Mouse (Mus musculus) ES-E14 (cell line): ENCODE data around the gene Cyb561. TPM values are rescaled to one million over a fixed set of nuclear protein-coding genes. Genes with fewer than 3 reads are reported as not detected.

Source experiments
- DNase-seq: peaks from one replicate; pipeline ENCODE4 v3.0.0-alpha.2; 2013; ENCODE audit warnings: low read depth, low spot score
- H3K27ac ChIP-seq: 2 replicates; pipeline ENCODE4 v1.5.1; 2012; ENCODE audit warnings: low read depth, mild to moderate bottlenecking, low read length, moderate library complexity, mixed read lengths; ENCODE audit not compliant: poor library complexity, insufficient read depth, severe bottlenecking
- H3K36me3 ChIP-seq: 2 replicates; pipeline ENCODE4 v1.6.1; 2012; ENCODE audit warnings: mild to moderate bottlenecking, low read length, moderate library complexity, mixed read lengths; ENCODE audit not compliant: control insufficient read depth, poor library complexity, insufficient read depth, severe bottlenecking
- H3K4me1 ChIP-seq, 2 experiments: fragments of 150-350 bp in 1 of 2; sonication (generic) in 1 of 2; 2 replicates each; pipeline ENCODE4 v1.6.1; 2012; ENCODE audit warnings: low read length in 2 of 2, mild to moderate bottlenecking in 1 of 2, mixed read lengths in 1 of 2; ENCODE audit not compliant: control insufficient read depth in 2 of 2, insufficient read depth in 2 of 2, poor library complexity in 1 of 2
- H3K4me3 ChIP-seq, 2 experiments: fragments of 150-350 bp in 1 of 2; sonication (generic) in 1 of 2; 2 replicates each; pipeline ENCODE4 v1.5.1; 2012; ENCODE audit warnings: low read length in 2 of 2, low read depth in 1 of 2, mild to moderate bottlenecking in 1 of 2, mixed read lengths in 1 of 2; ENCODE audit not compliant: insufficient read depth in 1 of 2, poor library complexity in 1 of 2, severe bottlenecking in 1 of 2
- H3K9ac ChIP-seq: 2 replicates; pipeline ENCODE4 v1.6.1; 2012; ENCODE audit warnings: low read depth, mild to moderate bottlenecking, low read length, mixed read lengths; ENCODE audit not compliant: poor library complexity, insufficient read depth, severe bottlenecking
- H3K9me3 ChIP-seq: fragments of 150-350 bp; sonication (generic); 2 replicates; pipeline ENCODE4 v1.6.1; 2012; ENCODE audit warnings: low read depth, mild to moderate bottlenecking, low read length; ENCODE audit not compliant: control insufficient read depth, insufficient read depth
- CHD2 ChIP-seq: IDR thresholded peaks from 2 replicates; pipeline ENCODE4 v1.6.1; 2014; ENCODE audit warnings: mild to moderate bottlenecking, low read depth, low read length, inconsistent platforms
- HCFC1 ChIP-seq: IDR thresholded peaks from 2 replicates; pipeline ENCODE4 v1.6.1; 2012; ENCODE audit warnings: low read length, inconsistent platforms, borderline replicate concordance; ENCODE audit not compliant: insufficient read depth
- MAFK ChIP-seq: IDR thresholded peaks from 2 replicates; pipeline ENCODE4 v1.6.1; 2014; ENCODE audit warnings: mild to moderate bottlenecking, low read depth, low read length, inconsistent platforms; ENCODE audit not compliant: insufficient read depth
- ZC3H11A ChIP-seq: IDR thresholded peaks from 2 replicates; pipeline ENCODE4 v1.6.1; 2012; ENCODE audit warnings: low read depth, mild to moderate bottlenecking, inconsistent platforms, low read length, borderline replicate concordance
- ZNF384 ChIP-seq: IDR thresholded peaks from 2 replicates; pipeline ENCODE4 v1.6.1; 2012; ENCODE audit warnings: low read depth, low read length, inconsistent platforms
- in situ Hi-C, 2 experiments: fragments of 600-800 bp; cut with MboI; formaldehyde crosslinking; loops; one replicate each; pipeline ENCODE4 v1.15.1; 2025; ENCODE audit warnings: low sequenced_read_pairs in 2 of 2, inconsistent platforms in 1 of 2; ENCODE audit not compliant: unreplicated experiment in 2 of 2
- total RNA-seq: library from RNA; depleted of rRNA; stranded (reverse); fragments of 300-350 nt; gene quantifications from 2 replicates; pipeline ENCODE4 v1.2.3, GENCODE M21; 2012; rRNA removed

Cyb561 gene
- 14.7 and 28.6 TPM in 2 replicates for total RNA-seq

DNA sequence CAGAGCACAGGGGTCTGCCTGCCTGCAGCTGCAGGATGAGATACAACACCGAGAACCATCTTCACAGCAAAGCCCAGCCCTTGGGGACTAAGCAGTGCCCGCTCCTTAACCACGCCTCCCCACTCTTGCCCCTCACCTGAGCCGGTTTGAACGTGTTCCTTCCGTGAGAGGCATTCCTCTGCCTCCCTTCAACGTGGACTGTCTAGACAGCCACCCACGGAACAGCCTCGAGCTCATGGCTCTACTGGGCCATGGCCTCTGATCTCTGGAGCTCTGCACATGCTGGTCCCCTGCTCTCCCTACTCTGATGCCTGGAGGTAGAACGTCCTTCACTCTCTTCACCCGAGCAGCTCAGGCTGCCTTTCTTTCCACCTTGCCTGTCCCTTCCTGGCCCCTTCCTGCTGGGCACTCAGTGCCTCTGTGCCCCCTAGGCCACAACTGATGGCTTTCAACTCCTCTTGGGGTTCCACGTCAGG is at the start of gene Cyb561:
Cyb561 (minus strand) TSS at position 426 of the 476 bp plus-strand sequence.
- H3K27ac ChIP-seq: no peak within 1 kb of the TSS; the same call in 1 of the 2 replicates
- no peak within 1 kb of the TSS for H3K4me3 ChIP-seq
- no peaks in the 10 kb centered on the region for H3K36me3 ChIP-seq
- DNase-seq: no peak
- peak within 1 kb of the TSS; percentile 0; the same call in 1 of the 2 replicates for H3K9ac ChIP-seq
- no peak for TF ChIP-seq ZNF384
- no peak for TF ChIP-seq ZC3H11A
- no peak for TF ChIP-seq MAFK
- no peak for TF ChIP-seq CHD2
- TF ChIP-seq HCFC1: no peak
- peaks cover 9 to 29% of the 10 kb centered on the region in 2 experiments; a peak in 3 of 4 replicates for H3K4me1 ChIP-seq
- H3K9me3 ChIP-seq: no peaks in the 10 kb centered on the region
- in situ Hi-C loops: no loop called here

DNA sequence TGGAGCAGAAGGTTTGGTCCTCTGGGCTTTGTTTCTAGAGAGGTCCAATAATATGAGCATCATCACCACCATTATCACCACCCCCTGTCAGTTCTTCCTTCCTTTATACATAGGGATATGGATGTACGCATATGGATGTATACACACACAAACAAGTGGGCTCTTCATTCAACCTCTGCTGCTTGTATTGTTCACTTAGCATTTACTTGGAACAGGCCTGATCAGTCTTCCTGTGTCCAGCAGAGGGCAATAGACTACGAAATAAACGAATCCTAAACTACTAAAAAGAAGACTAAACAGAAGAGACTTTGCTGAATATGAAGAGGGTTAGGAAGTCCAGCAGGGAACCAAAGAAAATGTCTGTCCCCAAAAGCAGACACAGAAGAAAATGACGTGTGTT is 48.6 kb upstream of the Cyb561 start:
- Histone ChIP-seq H3K36me3 (no peaks in the 10 kb centered on the region), H3K9me3 (no peaks in the 10 kb centered on the region), H3K27ac (no peak overlapping the region), H3K4me3 (no peak overlapping the region), H3K9ac (no peak overlapping the region), H3K4me1 (no peaks in the 10 kb centered on the region)
- in situ Hi-C loops: no loop called here
- TF ChIP-seq HCFC1: no peak
- TF ChIP-seq CHD2: no peak
- TF ChIP-seq ZC3H11A: no peak; the same call in 1 of the 2 replicates
- no peak for TF ChIP-seq MAFK
- TF ChIP-seq ZNF384: no peak
- no peak for DNase-seq

DNA sequence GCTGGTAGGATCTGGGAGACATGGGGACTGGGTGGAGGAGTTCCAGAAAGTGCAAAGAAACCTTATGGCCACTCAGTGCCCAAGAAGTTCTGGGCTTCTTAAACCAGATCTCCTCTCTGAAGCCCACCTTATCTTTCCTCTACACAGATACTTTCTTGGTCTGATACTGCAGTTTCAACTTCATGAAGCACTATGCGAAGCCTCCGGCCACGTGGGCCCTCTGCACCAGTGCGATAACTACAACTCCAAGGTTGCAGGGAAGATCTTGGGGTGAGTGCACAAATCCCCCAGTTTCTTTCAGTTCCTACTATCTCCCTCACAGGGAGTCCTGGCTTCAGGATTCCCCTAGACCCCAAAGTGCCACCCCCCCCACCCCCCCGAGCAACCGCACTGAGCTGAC is 46.9 kb upstream of the Cyb561 start:
- Histone ChIP-seq H3K36me3 (no peaks in the 10 kb centered on the region), H3K9ac (no peak overlapping the region), H3K27ac (no peak overlapping the region), H3K4me1 (no peaks in the 10 kb centered on the region), H3K4me3 (no peak overlapping the region), H3K9me3 (no peaks in the 10 kb centered on the region)
- in situ Hi-C loops: no loop called here
- TF ChIP-seq HCFC1 (no peak), ZC3H11A (no peak), CHD2 (no peak), MAFK (no peak), ZNF384 (no peak)
- no peak for DNase-seq

DNA sequence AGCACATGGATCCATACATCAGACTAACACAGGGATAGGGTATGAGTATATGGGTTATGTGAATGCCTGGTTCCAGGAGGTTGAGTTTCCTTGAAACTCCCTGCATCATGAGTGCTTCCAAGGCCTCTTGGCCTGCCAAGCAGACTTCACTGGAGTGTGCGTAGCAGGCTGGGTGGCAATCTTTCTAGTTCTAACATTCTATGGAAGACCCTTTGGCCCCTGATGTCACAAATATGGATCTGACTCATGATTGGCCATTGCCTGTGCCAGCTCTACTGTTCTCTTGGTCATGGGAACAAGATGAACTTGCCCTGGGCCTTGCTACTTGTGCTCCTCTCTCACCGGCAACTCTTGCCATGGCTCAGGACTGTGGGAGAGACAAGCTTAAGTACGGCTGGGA is 41.2 kb upstream of the Cyb561 start, which contains the start of gene Ace3:
Ace3 (plus strand) TSS at position 301 of the 400 bp plus-strand sequence.
- in situ Hi-C loops: no loop called here
- Histone ChIP-seq H3K9ac (no peak within 1 kb of the TSS), H3K36me3 (no peaks in the 10 kb centered on the region), H3K27ac (no peak within 1 kb of the TSS), H3K9me3 (no peaks in the 10 kb centered on the region), H3K4me3 (no peak within 1 kb of the TSS), H3K4me1 (peaks cover 0 to 3% of the 10 kb centered on the region in 2 experiments; a peak in 2 of 4 replicates)
- no peak for TF ChIP-seq ZC3H11A
- no peak for TF ChIP-seq HCFC1
- TF ChIP-seq ZNF384: no peak
- TF ChIP-seq MAFK: no peak
- TF ChIP-seq CHD2: no peak
- no peak for DNase-seq

DNA sequence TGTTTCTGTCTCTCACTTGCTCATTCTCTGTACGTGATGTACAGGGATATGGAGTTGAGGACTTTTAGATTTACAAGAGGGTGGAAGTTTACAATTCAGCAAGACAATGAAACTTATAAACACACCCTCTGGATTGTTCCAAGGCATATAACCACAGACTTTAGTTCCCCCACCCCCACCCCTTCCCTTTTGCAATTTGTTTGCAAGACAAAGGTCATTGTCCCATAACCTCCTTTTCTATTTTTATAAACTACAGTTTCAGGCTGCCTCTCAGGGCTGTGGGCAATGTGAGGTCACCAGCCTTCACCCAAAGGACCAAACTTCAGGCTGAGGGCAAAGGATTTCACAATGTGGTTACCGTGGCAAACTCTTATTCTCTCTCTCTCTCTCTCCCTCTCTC is 37.1 kb upstream of the Cyb561 start:
- H3K36me3 ChIP-seq: no peaks in the 10 kb centered on the region
- no peaks in the 10 kb centered on the region for H3K9me3 ChIP-seq
- no peak for TF ChIP-seq ZNF384
- no peak for TF ChIP-seq HCFC1
- TF ChIP-seq CHD2: no peak
- no peak for TF ChIP-seq ZC3H11A
- TF ChIP-seq MAFK: no peak
- in situ Hi-C loops: no loop called here
- peaks cover 4 to 10% of the 10 kb centered on the region in 2 experiments for H3K4me1 ChIP-seq
- no peak overlapping the region for H3K4me3 ChIP-seq
- H3K27ac ChIP-seq: no peak overlapping the region
- no peak for DNase-seq
- H3K9ac ChIP-seq: no peak overlapping the region
